Mouse (Mus musculus): Measurements from ENCODE around the gene Muc4.

Gene Muc4

DNA sequence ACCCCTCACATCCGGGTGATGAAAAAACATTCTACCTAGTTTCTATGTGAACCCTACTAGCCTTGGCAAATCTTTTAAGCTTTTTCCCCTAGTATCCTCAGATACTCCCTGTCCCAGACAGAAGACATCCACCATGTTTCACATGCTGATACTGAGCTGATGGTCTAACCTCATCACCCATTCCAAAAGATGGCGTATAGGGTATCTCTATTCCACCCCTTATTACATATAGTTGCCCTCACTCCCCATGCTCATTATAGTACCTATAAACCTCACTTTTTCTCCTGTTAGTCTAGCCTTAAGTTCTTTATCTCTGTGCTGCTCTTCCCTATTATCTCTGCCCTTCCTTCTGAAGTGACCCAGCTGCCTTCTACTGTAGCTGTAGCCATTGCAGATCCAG is at the start of gene Muc4:
TSS of gene Muc4 (plus strand) at position 301 of the 400 bp plus-strand sequence.
- no peak for DNase-seq

DNA sequence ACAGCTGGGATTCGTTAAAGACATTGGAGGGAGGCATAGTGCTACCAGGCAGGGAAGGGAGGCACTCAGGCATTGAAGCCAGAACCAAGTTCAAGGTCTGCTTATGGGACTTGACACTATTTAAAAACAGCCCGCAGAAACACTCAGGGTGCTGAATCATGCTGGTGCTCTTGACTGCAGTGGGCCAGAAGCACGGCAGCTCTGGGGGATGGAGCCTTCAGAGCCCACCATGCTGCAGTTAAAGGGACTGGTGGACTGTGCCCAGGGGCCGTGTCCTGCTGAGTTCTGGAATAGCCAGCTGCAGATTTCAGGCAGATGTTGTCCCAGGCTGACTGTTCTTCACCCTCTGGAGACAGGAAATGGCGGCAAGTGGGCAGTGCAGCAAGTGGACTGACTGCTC is 49.7 kb upstream of the Muc4 start:
- DNase-seq, result no peak

DNA sequence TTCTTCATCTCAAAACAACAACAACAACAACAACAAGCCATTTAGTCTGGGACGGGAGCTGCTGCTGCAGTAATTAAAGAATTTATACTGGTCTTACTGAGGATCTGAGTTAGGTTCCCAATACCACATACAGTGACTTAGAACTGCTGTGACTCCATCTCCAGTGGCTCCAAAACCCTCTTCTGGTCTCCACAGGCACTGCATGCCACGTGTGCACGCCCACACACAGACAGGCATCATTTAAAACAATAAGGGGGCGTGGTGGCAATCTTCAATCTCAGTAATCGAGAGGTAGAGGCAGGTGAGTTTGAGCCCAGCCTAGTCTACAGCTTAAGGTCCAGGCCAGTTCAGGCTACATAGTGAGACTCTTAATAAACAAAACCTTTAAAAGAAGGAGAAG is 48.5 kb upstream of the Muc4 start:
- DNase-seq, result no peak

DNA sequence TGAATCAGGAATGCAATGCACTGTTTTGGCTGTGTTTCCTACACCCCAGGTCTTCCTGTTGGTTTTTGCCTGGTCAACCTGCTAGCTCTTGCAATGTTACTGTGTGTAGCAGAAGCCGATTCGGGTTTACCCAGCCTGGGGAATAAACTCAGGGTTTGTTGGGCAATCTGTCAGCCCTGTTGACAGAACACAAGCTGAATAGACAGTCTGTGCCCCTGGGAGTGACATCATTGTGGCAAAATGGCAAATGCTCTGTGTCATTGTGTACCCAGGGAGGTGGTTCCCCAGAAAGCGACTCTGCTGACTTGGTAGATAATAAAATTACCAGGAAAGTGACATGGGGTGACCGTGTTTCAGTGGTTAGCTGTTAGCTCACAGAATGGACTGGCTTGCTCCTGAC is 46.9 kb upstream of the Muc4 start:
- DNase-seq, result no peak

DNA sequence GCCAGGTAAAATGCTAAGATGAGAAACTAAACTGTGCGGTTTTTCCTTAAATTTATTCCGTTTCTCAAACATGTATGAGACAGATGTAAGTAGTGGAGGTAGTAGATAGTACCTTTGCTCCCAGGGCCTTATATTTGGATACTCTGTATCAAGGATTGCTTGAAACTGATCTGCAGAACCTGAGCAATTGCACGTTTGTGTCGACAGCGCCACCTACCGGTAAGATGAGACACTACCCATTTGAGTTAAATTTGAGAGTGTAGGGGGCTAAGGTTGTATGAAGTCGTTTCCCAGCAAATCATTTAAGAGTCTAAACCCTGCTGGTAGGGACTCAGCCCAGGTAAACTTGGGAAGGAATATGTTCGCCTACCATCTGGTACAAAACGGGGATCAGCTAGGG is 46.2 kb upstream of the Muc4 start:
- DNase-seq, result no peak

DNA sequence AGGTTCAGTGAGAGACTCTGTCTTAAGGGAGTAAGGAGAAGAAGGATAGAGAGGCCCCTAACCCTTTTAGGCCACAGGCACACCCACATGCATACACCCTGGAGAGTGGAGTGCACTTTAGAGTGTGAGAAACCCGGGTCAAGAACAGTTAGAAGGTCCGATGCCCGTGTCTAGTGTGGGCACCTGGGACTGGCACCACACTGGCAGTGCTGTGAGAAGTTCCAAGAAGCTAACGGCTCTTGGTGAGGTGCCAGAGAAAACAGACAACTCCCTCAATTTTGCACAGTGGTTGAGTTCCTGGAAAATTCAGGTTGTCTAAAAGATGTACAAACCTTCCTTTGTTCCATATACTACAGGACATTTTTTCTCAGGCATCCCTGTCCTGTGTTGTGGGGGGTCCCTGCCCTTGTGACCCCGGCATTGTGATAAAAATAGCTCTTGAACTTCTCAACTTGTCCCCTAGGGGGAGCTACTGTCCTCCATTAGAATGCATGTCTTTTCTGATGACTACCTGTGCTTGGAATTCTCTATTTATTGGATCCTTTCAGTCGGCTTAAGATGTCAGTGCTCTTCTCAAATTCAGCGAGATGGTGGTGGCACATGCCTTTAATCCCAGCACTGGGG is 38.7 kb upstream of the Muc4 start:
- DNase-seq, result no peak

DNA sequence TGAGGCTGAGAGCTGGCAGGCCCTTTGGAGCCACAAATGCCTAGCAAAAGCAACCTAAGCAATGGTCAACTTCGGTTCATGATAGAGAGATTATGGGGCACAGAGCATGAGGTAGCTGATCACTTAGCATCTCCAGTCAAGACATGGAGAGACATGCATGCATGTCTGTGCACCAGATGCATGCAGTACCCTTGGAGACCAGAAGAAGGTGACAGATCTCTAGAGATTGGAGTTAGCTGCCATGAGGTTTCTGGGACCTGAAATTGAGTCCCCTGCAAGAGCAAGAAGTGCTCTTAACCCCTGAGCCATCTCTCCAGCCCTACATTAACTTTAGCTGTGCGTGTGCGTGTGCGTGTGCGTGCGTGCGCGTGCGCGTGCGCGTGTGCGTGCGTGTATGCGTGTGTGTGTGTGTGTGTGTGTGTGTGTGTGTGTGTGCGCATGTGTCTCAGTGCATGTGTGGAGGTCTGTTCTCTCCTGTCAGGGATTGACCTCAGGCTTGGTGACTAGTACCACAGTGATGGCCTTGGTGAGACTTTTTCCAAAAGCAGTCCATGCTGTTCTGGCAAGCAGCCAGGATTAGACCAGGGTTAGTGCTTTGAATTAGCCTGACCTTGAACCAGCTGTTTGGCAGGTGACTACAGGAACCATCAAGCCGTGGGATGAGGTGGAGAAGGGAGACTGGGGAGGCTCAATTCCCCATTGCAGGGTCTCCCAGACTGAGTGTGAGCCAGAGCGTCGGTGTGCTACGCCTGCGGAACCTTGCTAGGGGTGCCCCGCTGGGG is 37.8 kb upstream of the Muc4 start:
- no peak for DNase-seq

DNA sequence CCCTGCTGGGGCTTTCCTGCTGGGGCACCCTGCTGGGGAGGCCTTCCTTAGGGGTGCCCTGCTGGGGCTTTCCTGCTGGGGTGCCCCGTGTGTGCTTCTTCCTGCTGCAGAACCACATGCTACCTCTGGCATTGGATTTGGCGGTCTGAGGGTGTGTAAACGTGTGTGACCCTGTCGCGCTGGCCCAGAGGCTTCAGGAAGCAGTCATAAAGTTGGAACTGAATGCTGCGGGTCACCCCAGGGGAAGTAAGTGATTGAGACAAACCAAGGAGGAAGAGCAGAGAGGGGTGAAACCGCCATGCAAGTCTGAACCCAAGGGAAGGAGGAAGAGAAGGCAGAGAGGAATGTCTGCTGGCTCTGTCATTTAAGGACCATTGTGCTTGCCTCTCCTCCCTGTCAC is 37.1 kb upstream of the Muc4 start:
- no peak for DNase-seq

DNA sequence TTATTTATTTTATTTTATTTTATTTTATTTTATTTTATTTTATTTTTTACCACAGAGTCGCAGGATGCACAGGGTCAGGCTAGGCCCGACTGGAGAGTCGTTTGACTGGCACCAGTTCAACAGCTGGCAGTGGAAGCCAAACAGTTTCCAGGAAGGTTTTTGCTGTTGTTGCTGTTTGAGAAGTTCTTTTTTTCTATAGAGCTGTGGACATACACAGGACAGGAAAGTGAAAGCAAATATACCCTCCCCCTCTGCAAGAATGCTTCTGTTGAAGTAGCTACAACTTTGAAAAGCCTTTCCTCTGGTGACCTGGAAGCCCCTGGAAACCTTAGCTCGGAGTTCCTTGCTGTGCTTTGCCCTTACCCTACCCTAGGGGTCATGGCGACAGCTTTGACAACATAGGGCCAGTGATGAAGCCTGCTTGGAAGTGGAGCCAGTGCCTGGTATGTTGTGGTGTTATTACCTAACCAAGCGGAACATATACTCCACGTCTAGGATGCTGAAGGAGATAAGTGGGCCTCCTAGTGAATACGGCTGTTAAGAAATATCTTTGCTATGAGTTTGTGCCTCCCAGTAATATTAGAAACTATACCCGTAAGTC is 32.3 kb upstream of the Muc4 start:
- DNase-seq, result no peak

DNA sequence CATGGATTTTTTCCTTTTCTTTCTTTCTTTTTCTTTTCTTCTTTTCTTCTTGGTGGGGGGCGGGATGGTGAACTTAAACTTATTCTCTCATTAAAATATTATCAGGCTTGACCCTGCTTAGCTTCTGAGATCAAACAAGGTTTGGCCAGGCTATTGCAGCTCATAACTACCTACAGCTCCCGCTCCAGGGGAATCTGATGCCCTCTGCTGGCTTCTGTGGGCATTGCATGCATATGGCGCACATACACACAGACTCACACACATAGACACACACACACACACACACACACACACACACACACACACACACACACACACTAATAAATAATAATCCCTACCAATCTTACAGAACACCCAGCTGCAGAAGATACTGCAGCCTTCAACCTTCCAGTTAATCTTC is 30.1 kb upstream of the Muc4 start:
- no peak for DNase-seq

DNA sequence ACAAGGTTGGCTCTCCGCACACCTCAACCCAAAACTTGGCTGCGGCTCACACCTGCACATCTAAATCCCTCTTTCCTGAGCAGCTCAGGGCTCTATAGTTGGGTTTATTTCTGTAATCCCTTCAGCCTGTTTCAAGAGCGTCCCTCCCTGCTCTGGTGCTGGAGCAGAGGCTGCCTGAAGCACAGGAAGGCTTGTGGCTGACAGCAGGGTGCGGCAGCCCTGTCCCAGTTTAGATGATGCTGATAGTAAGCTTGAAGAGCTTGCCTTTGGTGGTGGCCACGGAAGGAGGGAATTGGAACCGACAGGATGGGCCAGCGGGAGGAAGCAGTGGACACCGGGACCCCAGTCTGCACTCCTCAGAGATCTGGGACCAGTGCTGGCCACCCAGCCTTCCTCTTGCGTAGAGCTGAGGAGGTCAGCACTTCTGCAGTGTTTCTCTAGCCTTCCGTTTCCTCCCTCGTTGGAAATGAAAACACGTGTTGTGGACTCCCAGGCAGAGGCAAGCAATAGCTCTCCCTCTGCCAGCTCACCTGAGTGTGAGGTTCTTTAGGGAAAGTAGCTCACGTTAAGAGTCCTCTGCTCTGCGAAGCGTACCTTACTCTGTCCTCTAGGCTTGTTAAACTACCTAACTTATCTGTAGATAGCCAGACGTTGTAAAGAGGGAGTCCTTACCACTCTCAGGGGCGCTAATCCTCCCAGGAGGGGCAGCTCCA is 28.4 kb upstream of the Muc4 start:
- no peak for DNase-seq

DNA sequence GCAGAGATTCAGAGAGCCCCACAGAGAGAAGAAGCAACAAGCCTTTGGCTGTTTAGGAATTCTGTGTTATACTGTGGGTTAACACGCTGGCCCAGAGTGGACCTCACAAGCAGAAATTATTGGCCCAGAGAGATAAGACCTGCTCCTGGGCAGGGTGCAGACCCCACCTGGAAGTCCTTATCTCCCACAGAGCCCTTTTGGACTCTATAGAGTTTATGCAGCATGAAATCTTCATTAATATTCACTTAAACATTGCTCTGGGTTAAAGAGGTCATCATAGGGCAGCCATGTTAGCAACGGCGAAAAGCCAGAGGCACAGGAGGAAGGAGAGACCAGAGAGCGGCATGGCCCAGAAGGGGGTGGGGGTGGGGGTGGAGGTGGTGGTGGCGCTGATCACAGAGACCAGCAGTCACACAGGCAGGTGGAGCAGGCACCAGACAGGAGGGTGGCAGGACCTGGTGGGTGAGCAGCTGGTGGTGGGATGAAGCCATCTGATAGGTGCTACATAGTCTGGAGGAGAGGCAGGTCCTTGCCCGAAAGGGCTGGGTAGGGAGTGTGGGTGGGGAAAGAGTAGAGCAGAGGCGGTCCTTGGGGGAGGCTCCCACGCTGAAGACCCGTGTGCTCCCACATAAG is 27.7 kb upstream of the Muc4 start:
- DNase-seq, result no peak

DNA sequence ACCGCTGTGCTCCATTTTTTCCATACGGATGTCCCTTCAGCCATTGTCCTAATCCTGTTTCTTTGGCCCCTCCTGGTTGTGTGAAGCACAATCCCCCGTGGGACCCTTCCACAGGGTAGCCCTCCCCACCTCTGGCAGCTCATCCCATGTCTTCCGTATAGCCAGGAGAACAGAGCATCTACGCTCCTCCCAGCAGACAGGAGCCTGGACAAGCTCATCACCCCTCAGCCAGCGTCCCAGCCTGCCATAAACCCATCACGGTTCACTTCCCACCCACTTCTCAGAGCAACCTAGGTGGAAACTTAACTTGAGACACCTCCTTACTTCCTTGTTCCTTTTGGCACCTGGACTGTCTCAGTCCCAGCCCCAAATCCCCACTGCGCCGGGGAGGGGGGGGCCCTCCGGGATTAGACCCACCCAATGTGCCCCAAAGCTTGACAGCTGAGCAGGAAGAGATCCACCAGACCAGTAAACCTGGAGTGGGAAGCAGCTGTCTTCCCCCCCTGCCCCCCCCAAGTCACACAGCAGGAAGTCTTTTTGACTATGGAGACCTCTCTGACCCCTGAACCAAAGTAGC is 27.1 kb upstream of the Muc4 start:
- DNase-seq, result no peak

DNA sequence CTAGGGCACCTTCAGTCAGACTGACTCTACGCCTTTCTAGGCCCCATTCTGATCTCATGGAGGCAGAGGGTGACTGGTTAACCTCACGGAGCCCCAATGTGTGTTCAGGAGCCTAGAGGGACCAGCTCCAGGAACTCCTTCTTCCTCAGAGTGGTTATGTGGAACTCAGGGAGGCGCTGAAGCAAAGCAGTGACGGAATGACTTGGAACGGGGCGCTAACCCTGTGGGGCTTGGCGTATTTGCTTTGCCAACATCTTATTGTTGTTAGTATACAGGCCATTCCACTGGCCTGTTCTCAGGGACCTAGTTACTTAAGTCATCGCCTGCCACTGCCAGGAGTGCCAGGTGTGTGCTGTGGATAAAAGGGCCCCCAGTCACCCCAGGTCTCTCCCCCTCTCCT is 26.6 kb upstream of the Muc4 start:
- DNase-seq, result no peak

DNA sequence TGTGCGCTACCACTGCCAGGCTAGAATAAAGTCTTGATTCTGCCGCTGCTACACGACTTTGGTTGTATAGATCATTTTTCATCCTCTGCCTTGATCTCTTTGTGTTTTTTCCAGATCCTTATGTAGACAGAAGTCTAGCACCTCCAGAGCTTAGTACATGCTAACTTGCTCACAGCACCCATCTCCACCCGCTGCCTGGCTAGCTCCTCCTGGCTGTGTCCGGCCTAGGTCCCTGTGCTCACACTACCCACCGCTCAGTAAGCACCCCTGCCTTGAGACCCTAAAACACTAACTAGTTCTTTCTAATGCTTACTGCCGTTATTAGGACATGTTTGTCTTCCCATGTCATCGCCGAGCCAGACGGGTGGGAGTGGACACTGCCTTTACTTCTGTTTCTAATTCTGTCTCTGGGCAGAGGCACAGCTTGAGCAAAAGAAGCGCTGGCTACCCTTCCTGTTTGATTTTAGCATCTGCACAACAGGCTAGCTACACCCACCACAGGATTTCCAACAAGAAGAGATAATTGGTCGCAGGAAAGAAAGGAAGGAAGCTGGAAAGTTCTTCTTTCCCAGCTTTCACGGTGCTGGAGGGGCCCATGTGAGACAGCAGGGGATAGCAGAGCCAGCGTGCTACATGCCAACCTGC is 25.1 kb upstream of the Muc4 start:
- DNase-seq, result no peak

DNA sequence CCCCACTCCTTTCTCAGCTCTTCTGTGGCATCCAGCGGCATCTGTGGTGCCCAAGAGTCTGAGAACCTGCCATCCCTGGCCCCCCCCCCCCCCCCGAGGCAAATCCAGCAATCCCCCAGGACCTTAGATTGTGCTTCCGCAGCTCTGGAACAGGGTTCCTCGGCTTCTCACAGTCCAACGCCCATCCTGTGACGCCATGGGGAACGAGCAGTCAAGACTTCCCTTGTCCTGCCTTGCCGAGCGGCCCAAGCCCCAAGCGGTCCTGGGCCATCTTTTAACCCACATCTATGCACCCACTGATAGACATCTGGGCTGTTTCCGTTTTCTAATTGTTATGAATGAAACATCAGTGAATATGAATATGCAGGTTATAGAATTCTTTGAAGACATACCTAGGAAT is 23.5 kb upstream of the Muc4 start:
- DNase-seq, result no peak

DNA sequence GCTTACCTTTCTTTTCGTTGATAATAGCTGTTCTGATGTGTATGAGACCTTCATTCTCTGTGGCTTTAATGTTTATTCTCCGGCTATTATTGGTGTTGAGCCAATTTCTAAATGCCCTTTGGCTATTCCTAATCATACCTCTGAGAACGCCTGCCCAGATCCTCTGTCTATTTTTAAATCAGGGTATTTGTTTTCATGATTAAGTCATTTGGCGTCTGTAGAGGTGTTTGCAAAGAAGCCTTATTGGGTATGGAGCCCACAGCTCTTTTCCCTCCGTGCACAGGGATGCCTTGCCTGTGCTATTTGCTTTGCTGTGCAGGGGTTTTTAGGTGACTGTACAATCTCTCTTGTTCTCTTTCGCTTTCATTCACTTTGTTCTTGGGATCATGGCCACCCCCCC is 22.1 kb upstream of the Muc4 start:
- no peak for DNase-seq

DNA sequence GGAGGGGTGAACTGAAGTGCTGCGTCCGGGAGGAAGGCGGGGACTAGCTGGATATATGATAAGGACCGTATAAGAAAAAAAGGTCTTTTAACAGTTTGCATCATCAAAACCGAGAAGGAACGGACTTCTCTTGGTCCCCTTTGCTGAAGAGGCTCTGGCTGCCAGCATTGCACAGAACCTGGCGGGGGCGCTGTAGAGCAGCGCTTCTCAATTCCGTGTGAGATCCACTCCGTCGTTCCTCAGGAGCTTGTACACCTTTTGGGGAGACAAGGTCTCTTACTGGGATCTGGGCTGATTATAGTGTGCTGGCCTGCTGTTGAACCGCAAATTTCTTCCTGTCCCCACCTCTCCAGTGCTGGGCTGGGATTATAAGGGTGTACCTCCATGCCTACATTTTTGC is 20.3 kb upstream of the Muc4 start:
- no peak for DNase-seq

DNA sequence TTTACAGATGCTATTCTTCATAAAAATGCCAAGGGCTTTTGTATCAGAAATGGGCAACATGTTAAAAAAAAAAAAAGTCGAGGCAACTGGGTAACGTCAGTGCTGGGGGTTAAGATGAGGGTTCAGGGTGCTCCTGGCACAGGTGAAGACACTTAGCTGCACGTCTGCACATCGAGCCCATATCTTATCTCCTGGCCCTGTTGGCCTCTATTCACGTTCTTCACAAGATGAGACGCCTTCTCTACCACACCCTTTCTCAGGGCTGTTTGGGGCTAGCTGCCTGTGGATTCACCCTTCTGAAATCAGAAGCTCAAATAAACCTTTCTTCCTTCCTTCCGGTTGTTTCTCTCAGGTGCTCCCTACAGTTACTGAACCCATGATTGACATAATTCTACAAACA is 12.5 kb upstream of the Muc4 start:
- DNase-seq, result no peak

DNA sequence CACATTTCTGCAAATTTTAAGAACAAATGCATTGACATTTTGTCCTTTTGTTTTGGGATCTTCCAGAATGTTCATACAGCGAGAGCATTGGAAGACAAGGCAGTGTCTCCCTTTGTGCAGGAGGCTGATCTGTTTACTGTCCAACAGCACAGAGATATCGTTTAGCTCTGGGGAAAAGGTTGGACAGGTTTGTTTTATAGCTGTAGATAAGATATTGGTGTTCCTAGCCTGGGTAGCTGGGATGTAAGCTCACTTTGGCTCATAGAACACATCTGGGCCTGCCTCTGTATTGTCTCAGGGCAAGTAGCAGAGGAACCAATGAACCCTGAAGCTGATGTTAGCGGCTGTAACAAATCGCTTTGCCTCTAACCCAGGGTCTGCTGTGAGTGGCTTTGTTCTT is 11.9 kb upstream of the Muc4 start:
- DNase-seq, result no peak

DNA sequence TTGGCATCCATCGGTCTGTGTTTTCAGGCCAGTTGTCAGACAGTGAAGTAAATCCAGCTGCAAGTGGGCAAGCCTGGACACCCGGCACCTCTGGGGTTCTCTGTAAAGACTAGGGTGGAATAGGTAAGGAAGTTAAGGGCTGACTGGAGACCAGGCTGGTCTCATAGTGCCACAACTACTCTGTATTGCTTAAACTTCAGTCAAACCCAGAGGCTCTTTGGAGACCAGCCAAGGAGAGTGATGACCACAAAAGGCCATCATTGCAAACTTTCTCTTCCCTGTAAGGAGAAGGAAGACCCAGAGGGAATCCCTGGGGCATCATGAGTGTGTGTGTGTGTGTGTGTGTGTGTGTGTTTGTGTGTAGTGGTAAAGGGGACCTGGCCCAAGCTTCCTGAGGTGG is 11.4 kb upstream of the Muc4 start:
- DNase-seq, result no peak

DNA sequence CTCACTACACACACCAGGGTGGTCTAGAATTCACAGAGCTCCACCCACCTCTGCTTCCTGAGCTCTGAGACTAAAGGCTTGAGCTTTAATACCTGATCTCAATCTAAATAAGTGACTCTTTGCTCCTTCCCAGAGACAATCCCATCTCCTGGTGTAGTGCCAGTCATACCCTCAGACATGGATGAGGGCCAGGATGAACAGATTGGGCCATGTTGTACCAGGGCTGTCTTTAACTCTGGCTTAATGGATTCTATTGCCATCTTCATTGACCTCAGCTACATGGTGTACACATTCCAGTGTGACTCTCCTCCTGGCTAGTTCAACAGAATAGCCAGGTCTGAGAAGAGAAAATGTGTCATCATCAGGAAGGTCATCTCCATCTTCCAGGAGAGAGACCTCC is 9.2 kb upstream of the Muc4 start:
- DNase-seq, result peak; percentile 65

DNA sequence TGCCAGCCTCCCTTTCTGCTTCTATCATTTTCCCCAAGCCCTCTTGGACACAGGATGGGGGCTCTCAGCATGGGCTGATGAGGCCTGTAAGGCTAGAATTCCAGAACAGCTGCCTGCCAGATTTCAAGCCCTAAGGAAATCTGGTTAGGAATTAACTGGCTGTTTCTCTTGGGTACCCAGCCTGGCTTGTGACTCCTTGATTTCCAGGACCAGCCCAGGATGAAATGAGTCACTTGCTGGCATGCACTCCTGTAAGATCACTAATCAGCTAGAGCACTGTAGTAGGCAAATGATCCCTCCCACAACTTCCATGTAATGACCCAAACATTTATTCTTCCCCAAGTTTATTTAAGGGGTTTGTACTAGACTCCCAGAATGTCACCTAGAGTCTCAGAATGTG is 7.4 kb upstream of the Muc4 start:
- no peak for DNase-seq

All from cerebellum, adult 9-11 months (tissue).